Mouse (Mus musculus) MEL-GATA-1-ER (cell line): ENCODE results near the gene Cfap54.

ENCODE experiments used
- DNase-seq: peaks from one replicate; pipeline ENCODE4 v3.0.0-alpha.2; 2012; ENCODE audit warnings: low read depth; ENCODE audit errors: extremely low read depth

The Cfap54 gene

GRCm38 (mm10) chr10:93098211-93098805 lies 16.9 kb upstream of the Cfap54 start:
- DNase-seq, result no peak

- no peak for DNase-seq
Measured at GRCm38 (mm10) chr10:93097439-93097838, 16.0 kb upstream of the Cfap54 start.

GRCm38 (mm10) chr10:93095827-93096226 lies 14.4 kb upstream of the Cfap54 start:
- no peak for DNase-seq

GRCm38 (mm10) chr10:93094957-93095580 lies 13.7 kb upstream of the Cfap54 start:
- DNase-seq, result no peak

GRCm38 (mm10) chr10:93091928-93092327 lies 10.5 kb upstream of the Cfap54 start:
- no peak for DNase-seq

- no peak for DNase-seq
Measured at GRCm38 (mm10) chr10:93090241-93090640, 8.8 kb upstream of the Cfap54 start.

- DNase-seq, result no peak
Measured at GRCm38 (mm10) chr10:93088396-93089048, 7.1 kb upstream of the Cfap54 start.

- DNase-seq, result no peak
Measured at GRCm38 (mm10) chr10:93087504-93087903, 6.1 kb upstream of the Cfap54 start.

GRCm38 (mm10) chr10:93083963-93084340 lies 2.5 kb upstream of the Cfap54 start:
- DNase-seq, result no peak

GRCm38 (mm10) chr10:93083198-93083962 lies 2.0 kb upstream of the Cfap54 start:
- DNase-seq, result no peak

- DNase-seq, result no peak
Measured at GRCm38 (mm10) chr10:93079486-93079885, 1.9 kb downstream of the Cfap54 start.

- DNase-seq, result no peak
Measured at GRCm38 (mm10) chr10:93077935-93078479, 3.4 kb downstream of the Cfap54 start.

GRCm38 (mm10) chr10:93076376-93076775 lies 5.0 kb downstream of the Cfap54 start:
- DNase-seq, result no peak

GRCm38 (mm10) chr10:93075856-93076255 lies 5.6 kb downstream of the Cfap54 start:
- no peak for DNase-seq

- no peak for DNase-seq
Measured at GRCm38 (mm10) chr10:93072769-93073168, 8.6 kb downstream of the Cfap54 start.

GRCm38 (mm10) chr10:93071753-93072152 lies 9.7 kb downstream of the Cfap54 start:
- DNase-seq, result no peak

GRCm38 (mm10) chr10:93070121-93070898 lies 11.1 kb downstream of the Cfap54 start:
- DNase-seq, result peak; percentile 95

- no peak for DNase-seq
Measured at GRCm38 (mm10) chr10:93069721-93070120, 11.7 kb downstream of the Cfap54 start.

- no peak for DNase-seq
Measured at GRCm38 (mm10) chr10:93069041-93069679, 12.3 kb downstream of the Cfap54 start.

- no peak for DNase-seq
Measured at GRCm38 (mm10) chr10:93064973-93065372, 16.4 kb downstream of the Cfap54 start.
